Mouse (Mus musculus) erythroblast, embryonic 14.5 days (primary cell): Measurements from ENCODE around the gene Sirt3.

Experiments
- GATA1 ChIP-seq: IDR thresholded peaks from 2 replicates; pipeline ENCODE4 v1.6.1; 2012; ENCODE audit warnings: low read length, inconsistent platforms, mixed read lengths
- TAL1 ChIP-seq: IDR thresholded peaks from 3 replicates; pipeline ENCODE4 v1.6.1; 2012; ENCODE audit warnings: low read length, inconsistent platforms, mixed read lengths

DNA sequence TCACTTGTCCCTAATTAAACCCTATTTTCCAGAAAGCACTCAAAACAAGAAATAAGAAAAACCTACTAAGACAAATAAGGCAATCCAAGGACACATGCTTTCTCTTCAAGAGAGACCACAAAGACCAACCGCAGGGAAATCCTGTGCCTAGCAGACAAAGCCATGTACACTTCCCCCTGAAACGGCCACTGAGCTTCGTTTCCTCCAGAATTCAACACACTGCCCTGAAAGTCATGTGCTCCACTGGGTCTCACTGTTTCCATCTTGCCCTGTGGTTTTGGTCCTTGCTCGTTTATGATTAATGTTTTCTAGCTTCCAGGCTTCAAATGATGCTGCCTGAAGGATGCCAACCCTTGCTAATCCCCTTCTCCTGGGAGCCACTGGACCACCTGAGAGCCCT, 7.9 kb downstream of the Sirt3 start:
- no peak for TF ChIP-seq GATA1
- no peak for TF ChIP-seq TAL1
